ENCODE assay signal across 9 mouse cellular contexts in the genomic region with DNA sequence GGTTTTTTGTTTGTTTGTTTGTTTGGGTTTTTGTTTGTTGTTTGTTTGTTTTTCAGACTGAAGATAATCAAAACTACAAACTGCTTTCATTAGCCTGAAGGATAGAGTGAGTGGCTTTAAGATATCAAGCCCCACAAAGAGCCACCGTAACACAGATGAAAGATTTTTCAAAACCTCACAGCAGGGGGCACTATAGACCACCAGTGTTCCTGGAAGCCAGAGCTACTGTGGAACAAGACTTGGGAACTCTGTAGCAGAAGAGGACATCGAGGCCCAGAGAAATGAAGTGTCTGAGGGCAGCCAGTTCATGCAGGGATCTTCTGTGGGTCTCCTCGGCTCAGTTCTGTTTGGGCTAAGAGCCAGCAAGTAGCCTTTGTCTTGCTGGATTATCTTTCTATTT. TPM values are rescaled to one million over a fixed set of nuclear protein-coding genes. Genes with fewer than 3 reads are reported as not detected.
DNase-seq lines count a peak whose midpoint lies in the region; ATAC-seq lines count a peak whose summit lies in the region.
"Had no signal": no experiment of that assay in that cellular context is flagged by ENCODE, and none has a peak within 500 bp of the region (broad histone marks: within the 10 kb centered on the region; RNA-seq: fewer than 3 reads in every experiment).

No protein-coding gene starts in this region.

- H3K27ac ChIP-seq in intestine, embryonic 14.5 days (ENCODE audit: low read depth) = no peak overlapping the region
- no peak overlapping the region for H3K27ac ChIP-seq in intestine, embryonic 16.5 days (ENCODE audit: low read length)
- no peak overlapping the region for H3K27ac ChIP-seq in midbrain, embryonic 13.5 days
- H3K27ac ChIP-seq: stomach, embryonic 15.5 days had no signal

- intact Hi-C loops in left cerebral cortex, postnatal 14 days (cut with DNase I) = loop anchor here (2.0 to 10.0 kb wide), 2 partner anchors 166 to 204 kb away; partner anchors contain the start of gene Dhrs4

- DNase-seq in intestine, embryonic 14.5 days (ENCODE audit: low spot score) = peak; percentile 72
- peak; percentile 53 for DNase-seq in NIH3T3 (ENCODE audit: low read depth)
- peak; percentile 21 for DNase-seq in cerebellum, adult 9-11 months
- peak; percentile 33 for DNase-seq in induced T-regulatory cell, adult 2 months (ENCODE audit: low read depth)
- DNase-seq in left cerebral cortex, postnatal 14 days (ENCODE audit: low spot score in 2 of 2) = peak; percentile 79
- peak; percentile 81 to 87 for DNase-seq in right cerebral cortex, adult 2 months (ENCODE audit: low spot score in 2 of 2)

- H3K27me3 ChIP-seq in intestine, embryonic 14.5 days (replicated peaks; ENCODE audit: control insufficient read depth, insufficient read depth, low read length) = no peaks in the 10 kb centered on the region
- H3K27me3 ChIP-seq in intestine, embryonic 16.5 days (replicated peaks; ENCODE audit: control insufficient read depth, insufficient read depth, low read length) = no peaks in the 10 kb centered on the region
- no peaks in the 10 kb centered on the region for H3K27me3 ChIP-seq in midbrain, embryonic 13.5 days
- H3K27me3 ChIP-seq: stomach, embryonic 15.5 days had no signal

- H3K36me3 ChIP-seq in intestine, embryonic 14.5 days (ENCODE audit: control insufficient read depth, insufficient read depth, low read length) = no peaks in the 10 kb centered on the region
- no peaks in the 10 kb centered on the region for H3K36me3 ChIP-seq in intestine, embryonic 16.5 days (ENCODE audit: control insufficient read depth, insufficient read depth, low read length)
- H3K36me3 ChIP-seq in midbrain, embryonic 13.5 days = no peaks in the 10 kb centered on the region
- H3K36me3 ChIP-seq: stomach, embryonic 15.5 days had no signal

- no peak overlapping the region for H3K9ac ChIP-seq in intestine, embryonic 14.5 days (ENCODE audit: low read length)
- H3K9ac ChIP-seq in intestine, embryonic 16.5 days (ENCODE audit: low read depth, low read length) = no peak overlapping the region
- no peak overlapping the region for H3K9ac ChIP-seq in midbrain, embryonic 13.5 days (replicated peaks)
- H3K9ac ChIP-seq: stomach, embryonic 15.5 days had no signal

- H3K4me3 ChIP-seq in intestine, embryonic 14.5 days (ENCODE audit: low read depth, low read length) = no peak overlapping the region
- no peak overlapping the region for H3K4me3 ChIP-seq in intestine, embryonic 16.5 days (ENCODE audit: low read length)
- no peak overlapping the region for H3K4me3 ChIP-seq in midbrain, embryonic 13.5 days (replicated peaks)
- H3K4me3 ChIP-seq: stomach, embryonic 15.5 days had no signal

- H3K4me2 ChIP-seq in intestine, embryonic 14.5 days (ENCODE audit: low read length) = no peak overlapping the region
- no peak overlapping the region for H3K4me2 ChIP-seq in intestine, embryonic 16.5 days (ENCODE audit: low read depth, low read length)
- H3K4me2 ChIP-seq in midbrain, embryonic 13.5 days (replicated peaks) = no peak overlapping the region
- H3K4me2 ChIP-seq: stomach, embryonic 15.5 days had no signal

- WGBS in intestine, embryonic 14.5 days = 51% methylated on average over 3 of the region's 3 CpGs
- 55% methylated on average over 3 of the region's 3 CpGs for WGBS in intestine, embryonic 16.5 days
- 67% methylated on average over 3 of the region's 3 CpGs for WGBS in midbrain, embryonic 13.5 days

- no peaks in the 10 kb centered on the region for H3K4me1 ChIP-seq in intestine, embryonic 14.5 days (replicated peaks; ENCODE audit: control insufficient read depth, insufficient read depth, low read length)
- no peaks in the 10 kb centered on the region for H3K4me1 ChIP-seq in intestine, embryonic 16.5 days (ENCODE audit: control insufficient read depth, insufficient read depth, low read length)
- H3K4me1 ChIP-seq in midbrain, embryonic 13.5 days (replicated peaks) = no peaks in the 10 kb centered on the region
- H3K4me1 ChIP-seq: stomach, embryonic 15.5 days had no signal

- no peak for ATAC-seq in intestine, embryonic 14.5 days (replicated peaks; ENCODE audit: low FRiP score, low TSS enrichment, low read depth)
- ATAC-seq in intestine, embryonic 16.5 days = no peak
- ATAC-seq in midbrain, embryonic 13.5 days = no peak

- no peaks in the 10 kb centered on the region for H3K9me3 ChIP-seq in intestine, embryonic 14.5 days (ENCODE audit: control insufficient read depth, low read length)
- no peaks in the 10 kb centered on the region for H3K9me3 ChIP-seq in intestine, embryonic 16.5 days (ENCODE audit: control insufficient read depth, low read length)
- H3K9me3 ChIP-seq in midbrain, embryonic 13.5 days = no peaks in the 10 kb centered on the region
- H3K9me3 ChIP-seq: stomach, embryonic 15.5 days had no signal

RNA-seq across cellular contexts. Expression of gene Dhrs2, which starts 49.4 kb away (rescaled TPM):
- 0.23 TPM in 2 replicates for polyA plus RNA-seq in intestine, embryonic 14.5 days (2014; fragmentation: Nextera tagmentation; extraction: Ambion mirVana)
- polyA plus RNA-seq in intestine, embryonic 16.5 days (2015; fragmentation: Nextera tagmentation; extraction: Ambion mirVana) = 0.28 and 0.37 TPM in 2 replicates
- total RNA-seq in left cerebral cortex, postnatal 14 days (2021) = not detected
- polyA plus RNA-seq in midbrain, embryonic 13.5 days (2015; fragmentation: Nextera tagmentation; extraction: Ambion mirVana) = 0.31 and 0.35 TPM in 2 replicates

Comparison
In these comparisons a context has a peak if more than half of its experiments do, and no peak if none do; other contexts are left out.
1. DNase-seq: peak in every context shown above with its lines; median percentile 84 in right cerebral cortex, adult 2 months; 79 in left cerebral cortex, postnatal 14 days; 72 in intestine, embryonic 14.5 days; 53 in NIH3T3; 33 in induced T-regulatory cell, adult 2 months; 21 in cerebellum, adult 9-11 months.